Mouse (Mus musculus) heart, postnatal 36 days (tissue): ENCODE measurements around the gene Duxbl2. TPM values are rescaled to one million over a fixed set of nuclear protein-coding genes. Genes with fewer than 3 reads are reported as not detected.
"Not testable (repeated sequence)": the region's sequence is repeated elsewhere in the genome, so short reads cannot be mapped to it uniquely, and the experiment has no call there.

Experiments used
- DNase-seq, 2 experiments: peaks; one replicate each; pipeline ENCODE4 v3.0.0; 2021 to 2022
- intact Hi-C: fragments of 180-260 bp; cut with DNase I; formaldehyde crosslinking; loops from one replicate; pipeline ENCODE4 v1.15.1; 2025
- total RNA-seq, 2 experiments: library from RNA; stranded (reverse); gene quantifications; 2 replicates each; pipeline ENCODE4 v1.2.3; 2021

Gene Duxbl2
- not detected for total RNA-seq

GRCm38 (mm10) chr14:26118150-26118549 is at the start of gene Duxbl2:
Gene Duxbl2, plus strand, starts transcription at chr14:26118349.
- DNase-seq, intact Hi-C loops: not testable (repeated sequence)

GRCm38 (mm10) chr14:26076620-26077390 is 41.3 kb upstream of the Duxbl2 start:
- intact Hi-C loops, DNase-seq: not testable (repeated sequence)

- intact Hi-C loops, DNase-seq: not testable (repeated sequence)
These were observed 36.9 kb upstream of the Duxbl2 start, which contains the start of gene Cphx2 for GRCm38 (mm10) chr14:26081216-26081615. Gene Cphx2, plus strand, starts transcription at chr14:26081516.

GRCm38 (mm10) chr14:26081997-26082396 is 36.2 kb upstream of the Duxbl2 start, which contains the start of gene Cphx3:
Gene Cphx3, plus strand, starts transcription at chr14:26082297.
- DNase-seq, intact Hi-C loops: not testable (repeated sequence)

GRCm38 (mm10) chr14:26097622-26098021 is 20.5 kb upstream of the Duxbl2 start:
- intact Hi-C loops, DNase-seq: not testable (repeated sequence)

- intact Hi-C loops, DNase-seq: not testable (repeated sequence)
These were observed 426 bp downstream of the Duxbl2 start for GRCm38 (mm10) chr14:26118550-26119000.

GRCm38 (mm10) chr14:26119095-26119494 is 946 bp downstream of the Duxbl2 start:
- DNase-seq, intact Hi-C loops: not testable (repeated sequence)

GRCm38 (mm10) chr14:26147095-26147494 is 28.9 kb downstream of the Duxbl2 start:
- DNase-seq, intact Hi-C loops: not testable (repeated sequence)

GRCm38 (mm10) chr14:26156032-26156431 is 37.9 kb downstream of the Duxbl2 start:
- intact Hi-C loops, DNase-seq: not testable (repeated sequence)

- intact Hi-C loops, DNase-seq: not testable (repeated sequence)
These were observed 43.0 kb downstream of the Duxbl2 start for GRCm38 (mm10) chr14:26161156-26161555.

GRCm38 (mm10) chr14:26162423-26162822 is 44.3 kb downstream of the Duxbl2 start:
- intact Hi-C loops, DNase-seq: not testable (repeated sequence)

GRCm38 (mm10) chr14:26165266-26165665 is 47.1 kb downstream of the Duxbl2 start:
- intact Hi-C loops, DNase-seq: not testable (repeated sequence)

GRCm38 (mm10) chr14:26173955-26174354 is 55.8 kb downstream of the Duxbl2 start:
- intact Hi-C loops, DNase-seq: not testable (repeated sequence)

- DNase-seq, intact Hi-C loops: not testable (repeated sequence)
These were observed 56.9 kb downstream of the Duxbl2 start for GRCm38 (mm10) chr14:26175028-26175427.

Other genes starting within 250 kb of the Duxbl2 start
- gene Plac9a, start 215.2 kb upstream of the Duxbl2 start, total RNA-seq = 1 to 10 TPM; 2.0 to 2.4 TPM
- 1 to 10 TPM in 1 of 2 experiments, under 1 TPM in 1; 0.75 to 1.2 TPM for gene Tmem254a, start 190.7 kb upstream of the Duxbl2 start, total RNA-seq
- not detected for gene Cphx1, start 180.0 kb upstream of the Duxbl2 start, total RNA-seq
- under 1 TPM in 1 of 2 experiments, not detected in 1; 0.14 TPM for gene Duxbl1, start 139.8 kb upstream of the Duxbl2 start, total RNA-seq
- gene Gm9780, start 75.6 kb upstream of the Duxbl2 start, total RNA-seq = 10 to 100 TPM; 17.7 to 21.2 TPM
- 1 to 10 TPM; 6.3 to 9.3 TPM for gene Tmem254c, start 51.0 kb upstream of the Duxbl2 start, total RNA-seq
- gene Cphx2, start 36.8 kb upstream of the Duxbl2 start, total RNA-seq = not detected
- not detected for gene Cphx3, start 36.1 kb upstream of the Duxbl2 start, total RNA-seq
- 10 to 100 TPM; 48.1 to 57.6 TPM for gene Plac9b, start 64.1 kb downstream of the Duxbl2 start, total RNA-seq
- 1 to 10 TPM; 2.6 to 3.6 TPM for gene Tmem254b, start 88.7 kb downstream of the Duxbl2 start, total RNA-seq
- not detected for gene Duxbl3, start 139.6 kb downstream of the Duxbl2 start, total RNA-seq